Mouse (Mus musculus): ENCODE data around the gene Zfp30. TPM values are rescaled to one million over a fixed set of nuclear protein-coding genes. Genes with fewer than 3 reads are reported as not detected.
A peak's percentile ranks its signal among the peaks of the same experiment; 100 is the strongest.

Gene Zfp30
- polyA plus RNA-seq, 1 experiment = 3.3 TPM

- TF ChIP-seq TCF3 (IDR thresholded peaks at IDR 0.05; ENCODE audit: insufficient read length, low read depth) (no peak), MYOG (IDR thresholded peaks at IDR 0.05; ENCODE audit: control insufficient read depth in 1 of 3, insufficient read depth in 1 of 3, insufficient read length in 2 of 3, low read depth in 2 of 3) (no peak), CEBPB (IDR thresholded peaks at IDR 0.05; ENCODE audit: insufficient read depth, poor library complexity, severe bottlenecking) (no peak), POLR2AphosphoS2 (IDR thresholded peaks at IDR 0.05; ENCODE audit: insufficient read length, low read depth) (no peak), SRF (IDR thresholded peaks at IDR 0.05; ENCODE audit: control insufficient read depth, insufficient read length, low read depth) (no peak), REST (IDR thresholded peaks at IDR 0.05; ENCODE audit: insufficient read depth, insufficient read length) (no peak)
- Histone ChIP-seq H3K27me3 (ENCODE audit: control insufficient read depth, insufficient read depth, insufficient read length) (no peaks in the 10 kb centered on the region), H3K4me2 (ENCODE audit: low read depth) (no peak overlapping the region), H3K4me3 (no peak overlapping the region), H3K79me2 (ENCODE audit: control insufficient read depth, insufficient read depth) (no peaks in the 10 kb centered on the region), H3K36me3 (ENCODE audit: control insufficient read depth, insufficient read depth) (no peaks in the 10 kb centered on the region), H3ac (ENCODE audit: control insufficient read depth, insufficient read length) (no peak overlapping the region)
Measured at GRCm38 (mm10) chr7:29792906-29793305, 9.1 kb downstream of the Zfp30 start.

DNA sequence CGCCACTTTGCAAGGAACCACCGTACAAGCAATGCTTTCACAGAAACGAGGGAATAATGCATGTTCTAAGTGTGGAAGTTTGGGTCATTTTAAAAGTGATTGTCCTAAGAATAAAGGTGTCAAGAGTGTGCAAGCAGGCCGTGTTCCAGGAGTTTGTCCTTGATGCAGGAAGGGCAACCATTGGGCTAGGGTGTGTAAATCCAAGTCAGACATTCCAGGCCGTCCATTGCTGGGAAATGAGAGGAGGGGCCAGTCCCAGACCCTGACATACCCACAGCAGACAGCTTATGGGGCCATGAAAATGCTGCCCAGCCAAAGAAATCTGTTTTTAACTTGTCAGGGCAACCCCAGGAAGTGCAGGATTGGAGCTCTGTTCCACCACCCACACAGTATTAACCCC is 23.2 kb downstream of the Zfp30 start:
- Histone ChIP-seq H3ac (ENCODE audit: control insufficient read depth, insufficient read length) (no peak overlapping the region), H3K36me3 (ENCODE audit: control insufficient read depth, insufficient read depth) (no peaks in the 10 kb centered on the region), H3K79me2 (ENCODE audit: control insufficient read depth, insufficient read depth) (no peaks in the 10 kb centered on the region), H3K4me3 (no peak overlapping the region), H3K27me3 (ENCODE audit: control insufficient read depth, insufficient read depth, insufficient read length) (no peaks in the 10 kb centered on the region), H3K4me2 (ENCODE audit: low read depth) (no peak overlapping the region)
- TF ChIP-seq POLR2A (IDR thresholded peaks at IDR 0.05; ENCODE audit: insufficient read length, low read depth) (no peak), POLR2AphosphoS2 (IDR thresholded peaks at IDR 0.05; ENCODE audit: insufficient read length, low read depth) (no peak), USF1 (IDR thresholded peaks at IDR 0.05; ENCODE audit: low read depth) (no peak), TCF3 (IDR thresholded peaks at IDR 0.05; ENCODE audit: insufficient read length, low read depth) (no peak), REST (IDR thresholded peaks at IDR 0.05; ENCODE audit: insufficient read depth, insufficient read length) (no peak), SRF (IDR thresholded peaks at IDR 0.05; ENCODE audit: control insufficient read depth, insufficient read length, low read depth) (no peak), MYOD1 (IDR thresholded peaks at IDR 0.05; ENCODE audit: control insufficient read depth in 1 of 3, insufficient read length in 2 of 3, low read depth in 2 of 3) (no peak), E2F4 (IDR thresholded peaks at IDR 0.05; ENCODE audit: insufficient read depth) (no peak), CEBPB (IDR thresholded peaks at IDR 0.05; ENCODE audit: insufficient read depth, poor library complexity, severe bottlenecking) (no peak), MAX (IDR thresholded peaks at IDR 0.05; ENCODE audit: low read depth) (no peak), TCF12 (IDR thresholded peaks at IDR 0.05; ENCODE audit: insufficient read depth, poor library complexity, severe bottlenecking) (no peak), MYOG (IDR thresholded peaks at IDR 0.05; ENCODE audit: control insufficient read depth in 1 of 3, insufficient read depth in 1 of 3, insufficient read length in 2 of 3, low read depth in 2 of 3) (no peak)

DNA sequence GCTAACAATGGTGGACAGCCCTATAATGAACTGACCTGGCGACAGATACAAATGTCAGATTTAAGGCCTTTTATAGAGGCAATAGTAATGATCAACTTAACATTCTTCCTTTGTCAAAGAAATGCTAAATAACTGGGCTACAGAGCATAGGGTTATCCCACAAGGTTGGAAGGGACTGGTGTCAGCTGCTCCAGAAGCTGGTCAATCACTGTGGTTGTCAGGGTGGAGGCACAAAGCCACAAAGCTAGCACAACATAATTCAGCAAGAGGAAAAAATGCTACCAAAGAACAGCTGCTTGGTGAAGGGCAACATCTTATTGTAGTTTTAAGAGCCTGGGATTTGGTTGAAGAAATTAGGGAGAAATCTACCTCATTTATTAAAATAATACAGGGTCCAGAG is 28.4 kb downstream of the Zfp30 start:
- no peak overlapping the region for H3K4me3 ChIP-seq
- TF ChIP-seq MYOG (IDR thresholded peaks at IDR 0.05; ENCODE audit: control insufficient read depth in 1 of 3, insufficient read depth in 1 of 3, insufficient read length in 2 of 3, low read depth in 2 of 3) (peak in 2 of 3 experiments; percentile 71 to 74), REST (IDR thresholded peaks at IDR 0.05; ENCODE audit: insufficient read depth, insufficient read length) (no peak), MYOD1 (IDR thresholded peaks at IDR 0.05; ENCODE audit: control insufficient read depth in 1 of 3, insufficient read length in 2 of 3, low read depth in 2 of 3) (peak in 1 of 3 experiments; percentile 75)
- H3K79me2 ChIP-seq (ENCODE audit: control insufficient read depth, insufficient read depth) = peaks cover 8% of the 10 kb centered on the region
- H3K4me2 ChIP-seq (ENCODE audit: low read depth) = peak overlapping the region; percentile 47
- no peaks in the 10 kb centered on the region for H3K36me3 ChIP-seq (ENCODE audit: control insufficient read depth, insufficient read depth)
- no peaks in the 10 kb centered on the region for H3K27me3 ChIP-seq (ENCODE audit: control insufficient read depth, insufficient read depth, insufficient read length)
- H3ac ChIP-seq (ENCODE audit: control insufficient read depth, insufficient read length) = no peak overlapping the region

DNA sequence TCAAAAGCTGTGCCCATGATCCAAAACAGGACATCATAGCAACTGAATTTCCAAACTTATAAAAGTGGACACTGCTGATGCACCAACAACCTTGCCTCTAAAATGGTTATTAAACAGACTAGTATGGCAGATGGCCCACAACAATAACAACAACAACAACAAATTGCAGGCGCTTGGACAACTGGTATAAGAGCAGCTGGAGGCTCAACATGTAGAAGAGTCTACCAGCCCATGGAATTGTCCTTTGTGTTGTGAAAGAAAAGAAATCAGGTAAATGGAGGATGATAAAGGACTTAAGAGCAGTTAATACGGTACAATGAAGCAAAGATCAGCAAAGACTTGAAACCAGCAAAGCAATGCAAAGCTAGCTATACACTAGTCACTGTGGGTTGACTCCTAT is 30.6 kb downstream of the Zfp30 start:
- no peak overlapping the region for H3ac ChIP-seq (ENCODE audit: control insufficient read depth, insufficient read length)
- peaks cover 18% of the 10 kb centered on the region for H3K79me2 ChIP-seq (ENCODE audit: control insufficient read depth, insufficient read depth)
- H3K4me2 ChIP-seq (ENCODE audit: low read depth) = peak overlapping the region; percentile 83
- H3K27me3 ChIP-seq (ENCODE audit: control insufficient read depth, insufficient read depth, insufficient read length) = no peaks in the 10 kb centered on the region
- TF ChIP-seq TCF12 (IDR thresholded peaks at IDR 0.05; ENCODE audit: insufficient read depth, poor library complexity, severe bottlenecking) (no peak), USF1 (IDR thresholded peaks at IDR 0.05; ENCODE audit: low read depth) (no peak), MYOG (IDR thresholded peaks at IDR 0.05; ENCODE audit: control insufficient read depth in 1 of 3, insufficient read depth in 1 of 3, insufficient read length in 2 of 3, low read depth in 2 of 3) (no peak), E2F4 (IDR thresholded peaks at IDR 0.05; ENCODE audit: insufficient read depth) (no peak), MYOD1 (IDR thresholded peaks at IDR 0.05; ENCODE audit: control insufficient read depth in 1 of 3, insufficient read length in 2 of 3, low read depth in 2 of 3) (no peak), TCF3 (IDR thresholded peaks at IDR 0.05; ENCODE audit: insufficient read length, low read depth) (no peak), POLR2AphosphoS2 (IDR thresholded peaks at IDR 0.05; ENCODE audit: insufficient read length, low read depth) (no peak), REST (IDR thresholded peaks at IDR 0.05; ENCODE audit: insufficient read depth, insufficient read length) (no peak)
- peak overlapping the region; percentile 63 for H3K4me3 ChIP-seq
- H3K36me3 ChIP-seq (ENCODE audit: control insufficient read depth, insufficient read depth) = no peaks in the 10 kb centered on the region

GRCm38 (mm10) chr7:29815061-29815784 is 31.4 kb downstream of the Zfp30 start:
- no peak for TF ChIP-seq SRF (IDR thresholded peaks at IDR 0.05; ENCODE audit: control insufficient read depth, insufficient read length, low read depth)
- no peak for TF ChIP-seq MAX (IDR thresholded peaks at IDR 0.05; ENCODE audit: low read depth)

More at GRCm38 (mm10) chr7:29815061-29815784, 31.4 kb downstream of the Zfp30 start:
- H3K36me3 ChIP-seq (ENCODE audit: control insufficient read depth, insufficient read depth) = no peaks in the 10 kb centered on the region
- H3ac ChIP-seq (ENCODE audit: control insufficient read depth, insufficient read length) = peak overlapping the region; percentile 67
- no peaks in the 10 kb centered on the region for H3K27me3 ChIP-seq (ENCODE audit: control insufficient read depth, insufficient read depth, insufficient read length)
- peak overlapping the region; percentile 63 for H3K4me3 ChIP-seq
- peaks cover 26% of the 10 kb centered on the region for H3K79me2 ChIP-seq (ENCODE audit: control insufficient read depth, insufficient read depth)
- H3K4me2 ChIP-seq (ENCODE audit: low read depth) = peak overlapping the region; percentile 83

Measured in myocyte (in vitro differentiated cells).